Mouse (Mus musculus) MEL (cell line): ENCODE results near the gene Gm49486. TPM values are rescaled to one million over a fixed set of nuclear protein-coding genes. Genes with fewer than 3 reads are reported as not detected.

Experiments used
- DNase-seq: peaks from one replicate; pipeline ENCODE4 v3.0.0; 2011; ENCODE audit warnings: low read depth, low spot score
- H3K27ac ChIP-seq: 2 replicates; pipeline ENCODE4 v1.5.1; 2012; ENCODE audit warnings: low read depth, mild to moderate bottlenecking, control low read depth, low read length, moderate library complexity; ENCODE audit not compliant: control insufficient read depth
- H3K27me3 ChIP-seq, 2 experiments: fragments of 150-350 bp in 1 of 2; sonication (generic) in 1 of 2; 2 replicates each; pipeline ENCODE4 v1.6.1; 2012; ENCODE audit warnings: low read length in 2 of 2, mild to moderate bottlenecking in 2 of 2, improper control_type of control experiment in 1 of 2, moderate library complexity in 1 of 2; ENCODE audit not compliant: insufficient read depth in 2 of 2, control insufficient read depth in 1 of 2
- H3K36me3 ChIP-seq, 2 experiments: 2 replicates each; pipeline ENCODE4 v1.6.1; 2012 to 2014; ENCODE audit warnings: low read length in 2 of 2, improper control_type of control experiment in 1 of 2, inconsistent platforms in 1 of 2, mild to moderate bottlenecking in 1 of 2; ENCODE audit not compliant: insufficient read depth in 2 of 2, control insufficient read depth in 1 of 2
- H3K4me1 ChIP-seq, 2 experiments: fragments of 150-350 bp in 1 of 2; sonication (generic) in 1 of 2; 2 replicates each; pipeline ENCODE4 v1.6.1; 2012; ENCODE audit warnings: low read length in 2 of 2, improper control_type of control experiment in 1 of 2, mild to moderate bottlenecking in 1 of 2; ENCODE audit not compliant: insufficient read depth in 2 of 2, control insufficient read depth in 1 of 2
- H3K4me3 ChIP-seq, 2 experiments: fragments of 150-350 bp in 1 of 2; sonication (generic) in 1 of 2; 2 replicates each; pipeline ENCODE4 v1.5.1; 2012; ENCODE audit warnings: low read depth in 2 of 2, low read length in 2 of 2, mild to moderate bottlenecking in 2 of 2, moderate library complexity in 2 of 2, control low read depth in 1 of 2, improper control_type of control experiment in 1 of 2; ENCODE audit not compliant: control insufficient read depth in 1 of 2, insufficient read depth in 1 of 2
- H3K79me2 ChIP-seq: 2 replicates; pipeline ENCODE4 v1.6.1; 2012; ENCODE audit warnings: mild to moderate bottlenecking, low read length, moderate library complexity; ENCODE audit not compliant: control insufficient read depth, poor library complexity, insufficient read depth
- H3K9ac ChIP-seq: 2 replicates; pipeline ENCODE4 v1.6.1; 2012; ENCODE audit warnings: low read depth, mild to moderate bottlenecking, control low read depth, low read length, moderate library complexity; ENCODE audit not compliant: control insufficient read depth, poor library complexity, severe bottlenecking
- H3K9me3 ChIP-seq: fragments of 150-350 bp; sonication (generic); replicated peaks from 2 replicates; pipeline ENCODE4 v1.6.1; 2012; ENCODE audit warnings: mild to moderate bottlenecking, low read length, improper control_type of control experiment, moderate library complexity; ENCODE audit not compliant: insufficient read depth
- BHLHE40 ChIP-seq: IDR thresholded peaks from 2 replicates; pipeline ENCODE4 v1.6.1; 2012; ENCODE audit warnings: low read depth, mild to moderate bottlenecking, inconsistent platforms, low read length, improper control_type of control experiment, borderline replicate concordance
- CTCF ChIP-seq, 3 experiments: IDR thresholded peaks in 2 of 3; conservative IDR thresholded peaks in 1 of 3; 2 replicates each; pipeline ENCODE4 v1.5.1; 2011 to 2012; ENCODE audit warnings: low read length in 3 of 3, low read depth in 2 of 3, mild to moderate bottlenecking in 2 of 3, improper control_type of control experiment in 1 of 3, inconsistent platforms in 1 of 3, mixed read lengths in 1 of 3, moderate library complexity in 1 of 3; ENCODE audit not compliant: control insufficient read depth in 1 of 3, insufficient read depth in 1 of 3, poor library complexity in 1 of 3, severe bottlenecking in 1 of 3
- E2F4 ChIP-seq: IDR thresholded peaks from 2 replicates; pipeline ENCODE4 v1.6.1; 2011; ENCODE audit warnings: low read depth, low read length, improper control_type of control experiment, borderline replicate concordance
- ELF1 ChIP-seq: IDR thresholded peaks from 2 replicates; pipeline ENCODE4 v1.6.1; 2014; ENCODE audit warnings: low read depth, mild to moderate bottlenecking, inconsistent platforms, low read length, improper control_type of control experiment, moderate library complexity
- EP300 ChIP-seq, 2 experiments: IDR thresholded peaks; 2 replicates each; pipeline ENCODE4 v1.6.1; 2011; ENCODE audit warnings: improper control_type of control experiment in 2 of 2, low read length in 2 of 2, low read depth in 1 of 2, mild to moderate bottlenecking in 1 of 2
- ETS1 ChIP-seq: IDR thresholded peaks from 2 replicates; pipeline ENCODE4 v1.6.1; 2012; ENCODE audit warnings: low read depth, mild to moderate bottlenecking, inconsistent platforms, low read length, improper control_type of control experiment, moderate library complexity
- GATA1 ChIP-seq: IDR thresholded peaks from 2 replicates; pipeline ENCODE4 v1.6.1; 2011; ENCODE audit warnings: low read depth, low read length, improper control_type of control experiment
- HCFC1 ChIP-seq: IDR thresholded peaks from 2 replicates; pipeline ENCODE4 v1.6.1; 2012; ENCODE audit warnings: low read depth, mild to moderate bottlenecking, inconsistent platforms, low read length, improper control_type of control experiment, moderate library complexity
- KAT2A ChIP-seq: conservative IDR thresholded peaks from 2 replicates; pipeline ENCODE4 v1.6.1; 2012; ENCODE audit warnings: low read depth, low read length, improper control_type of control experiment, inconsistent platforms
- MAX ChIP-seq: IDR thresholded peaks from 2 replicates; pipeline ENCODE4 v1.6.1; 2011; ENCODE audit warnings: low read length, improper control_type of control experiment
- MAZ ChIP-seq: IDR thresholded peaks from 2 replicates; pipeline ENCODE4 v1.6.1; 2012; ENCODE audit warnings: low read depth, mild to moderate bottlenecking, inconsistent platforms, low read length, improper control_type of control experiment
- MYB ChIP-seq: IDR thresholded peaks from 2 replicates; pipeline ENCODE4 v1.6.1; 2011; ENCODE audit warnings: mild to moderate bottlenecking, low read depth, low read length, improper control_type of control experiment
- NELFE ChIP-seq: IDR thresholded peaks from 2 replicates; pipeline ENCODE4 v1.6.1; 2011; ENCODE audit warnings: low read depth, low read length, improper control_type of control experiment
- POLR2AphosphoS2 ChIP-seq: IDR thresholded peaks from 2 replicates; pipeline ENCODE4 v1.6.1; 2011; ENCODE audit warnings: low read length, improper control_type of control experiment
- POLR2AphosphoS5 ChIP-seq: IDR thresholded peaks from 2 replicates; pipeline ENCODE4 v1.6.1; 2012; ENCODE audit warnings: low read depth, borderline replicate concordance, mild to moderate bottlenecking, inconsistent platforms, low read length, moderate library complexity, mixed read lengths
- RAD21 ChIP-seq: IDR thresholded peaks from 2 replicates; pipeline ENCODE4 v1.6.1; 2011; ENCODE audit warnings: mild to moderate bottlenecking, low read depth, low read length, improper control_type of control experiment
- TAL1 ChIP-seq: IDR thresholded peaks from 2 replicates; pipeline ENCODE4 v1.6.1; 2012; ENCODE audit warnings: mild to moderate bottlenecking, inconsistent platforms, low read length, moderate library complexity, mixed read lengths
- TBP ChIP-seq: IDR thresholded peaks from 2 replicates; pipeline ENCODE4 v1.8.0; 2011; ENCODE audit warnings: low read depth, low read length, improper control_type of control experiment
- TCF12 ChIP-seq: IDR thresholded peaks from 2 replicates; pipeline ENCODE4 v1.6.1; 2014; ENCODE audit warnings: low read depth, mild to moderate bottlenecking, inconsistent platforms, low read length, improper control_type of control experiment, moderate library complexity
- USF1 ChIP-seq: IDR thresholded peaks from 2 replicates; pipeline ENCODE4 v1.6.1; 2014; ENCODE audit warnings: low read depth, mild to moderate bottlenecking, inconsistent platforms, low read length, improper control_type of control experiment, moderate library complexity
- ZC3H11A ChIP-seq: IDR thresholded peaks from 2 replicates; pipeline ENCODE4 v1.6.1; 2012; ENCODE audit warnings: low read depth, mild to moderate bottlenecking, inconsistent platforms, low read length, improper control_type of control experiment
- ZKSCAN1 ChIP-seq: IDR thresholded peaks from 2 replicates; pipeline ENCODE4 v1.6.1; 2012; ENCODE audit warnings: low read depth, mild to moderate bottlenecking, inconsistent platforms, low read length, improper control_type of control experiment, moderate library complexity
- ZNF384 ChIP-seq: IDR thresholded peaks from 2 replicates; pipeline ENCODE4 v1.6.1; 2012; ENCODE audit warnings: low read depth, mild to moderate bottlenecking, inconsistent platforms, low read length, improper control_type of control experiment
- polyA plus RNA-seq, 2 experiments: library from polyadenylated mRNA; stranded (reverse) in 1 of 2; unstranded in 1 of 2; fragments of >175 nt in 1 of 2; fragments of >200 nt in 1 of 2; gene quantifications; 2 replicates each; pipeline versions ENCODE4 v1.2.1 to v1.2.4; 2012; ENCODE audit warnings: low replicate concordance in 2 of 2, low read depth in 1 of 2; ENCODE audit not compliant: insufficient read length in 2 of 2, insufficient read depth in 1 of 2, missing spikeins in 1 of 2
- total RNA-seq: library from RNA; depleted of rRNA; stranded (reverse); fragments of 300-350 nt; gene quantifications from 2 replicates; pipeline ENCODE4 v1.2.3, GENCODE M21; 2012

Gene Gm49486
- total and polyA plus RNA-seq, 3 experiments: 0.12 to 0.46 TPM; not detected in 1

GRCm38 (mm10) chr15:79194048-79194447, 35.1 kb upstream of the Gm49486 start:
- Histone ChIP-seq H3K27ac (peak overlapping the region; percentile 75), H3K4me3 (no peak overlapping the region; a peak in 1 of 4 replicates)

GRCm38 (mm10) chr15:79194946-79195345, 34.2 kb upstream of the Gm49486 start:
- Histone ChIP-seq H3K27me3 (no peaks in the 10 kb centered on the region), H3K4me3 (no peak overlapping the region), H3K36me3 (peaks cover 0 to 11% of the 10 kb centered on the region in 2 experiments; a peak in 2 of 4 replicates), H3K9ac (no peak overlapping the region), H3K79me2 (no peaks in the 10 kb centered on the region), H3K9me3 (no peaks in the 10 kb centered on the region), H3K27ac (no peak overlapping the region), H3K4me1 (peaks cover 8 to 14% of the 10 kb centered on the region in 2 experiments)
- no peak for DNase-seq
- TF ChIP-seq E2F4 (no peak), MYB (no peak), CTCF (IDR thresholded peaks at IDR 0.05 in 2 of 3, conservative IDR thresholded peaks at IDR 0.05 in 1 of 3; ENCODE audit: control insufficient read depth in 1 of 3, insufficient read depth in 1 of 3, low read depth in 2 of 3, low read length in 3 of 3, poor library complexity in 1 of 3, severe bottlenecking in 1 of 3) (no peak), ETS1 (no peak), USF1 (no peak), MAX (no peak), ZNF384 (no peak), KAT2A (no peak), GATA1 (no peak), POLR2AphosphoS2 (no peak), EP300 (IDR thresholded peaks at IDR 0.05; ENCODE audit: low read depth in 1 of 2, low read length in 2 of 2) (no peak), TCF12 (no peak), ZKSCAN1 (no peak), HCFC1 (no peak), NELFE (no peak)

More at GRCm38 (mm10) chr15:79194048-79194447, 35.1 kb upstream of the Gm49486 start:
- Histone ChIP-seq H3K79me2 (no peaks in the 10 kb centered on the region), H3K27me3 (no peaks in the 10 kb centered on the region), H3K9me3 (no peaks in the 10 kb centered on the region), H3K36me3 (peaks cover 0 to 11% of the 10 kb centered on the region in 2 experiments; a peak in 2 of 4 replicates), H3K4me1 (peaks cover 8 to 14% of the 10 kb centered on the region in 2 experiments), H3K9ac (peak overlapping the region; percentile 65)
- peak; percentile 84 for DNase-seq
- TF ChIP-seq MAX (no peak; the same call in 1 of the 2 replicates), ZC3H11A (0 out of 2 replicates have a peak, but pooled peaks have one; percentile 20), GATA1 (peak; percentile 50; the same call in 1 of the 2 replicates), TAL1 (peak; percentile 71), BHLHE40 (peak; percentile 91), EP300 (IDR thresholded peaks at IDR 0.05; ENCODE audit: low read depth in 1 of 2, low read length in 2 of 2) (peak; percentile 50 to 51; a peak in 3 of 4 replicates), ELF1 (0 out of 2 replicates have a peak, but pooled peaks have one; percentile 45), TBP (0 out of 2 replicates have a peak, but pooled peaks have one; percentile 30), ETS1 (peak; percentile 42; the same call in 1 of the 2 replicates), USF1 (peak; percentile 61), RAD21 (no peak), POLR2AphosphoS5 (no peak), MAZ (no peak), TCF12 (peak; percentile 59)
